Mouse (Mus musculus): ENCODE results near the gene Fgf14. TPM values are rescaled to one million over a fixed set of nuclear protein-coding genes. Genes with fewer than 3 reads are reported as not detected.
"Not testable (repeated sequence)": the region's sequence is repeated elsewhere in the genome, so short reads cannot be mapped to it uniquely, and the experiment has no call there.

Gene Fgf14
- 10 to 100 TPM; 53.0 to 57.3 TPM for total RNA-seq (2021)

GRCm38 (mm10) chr14:124676506-124677177, at the start of gene Fgf14:
Gene Fgf14, minus strand, starts transcription at chr14:124677127.
- intact Hi-C loops (cut with DNase I), result loop anchor here (10.0 kb wide), 2 partner anchors 262 to 452 kb away; no protein-coding TSS in a partner anchor
- DNase-seq (ENCODE audit: low spot score in 2 of 2), result no peak

DNA sequence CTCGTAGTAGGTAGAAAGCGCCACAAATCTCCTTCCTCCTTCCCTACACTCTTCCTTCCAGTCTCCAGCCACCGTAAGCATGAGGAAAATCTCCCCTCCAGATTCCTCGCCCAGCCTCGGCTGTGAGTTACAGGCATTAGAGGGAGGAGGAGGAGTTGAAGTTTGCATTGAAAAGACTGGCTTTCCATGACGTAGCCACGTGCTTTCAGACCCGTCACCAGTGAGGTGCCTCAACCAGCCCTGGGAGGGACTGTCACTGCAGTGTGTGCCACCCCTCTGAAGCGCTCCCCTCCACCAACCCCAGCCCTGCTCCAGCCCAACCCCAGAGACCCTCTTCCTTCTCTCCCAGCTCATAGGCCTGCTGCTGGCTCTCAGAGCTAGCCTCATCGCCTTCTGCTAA, 452 bp upstream of the Fgf14 start:
- intact Hi-C loops (cut with DNase I), result loop anchor here (10.0 kb wide), 2 partner anchors 263 to 453 kb away; no protein-coding TSS in a partner anchor
- DNase-seq (ENCODE audit: low spot score in 2 of 2), result peak; percentile 77 to 82

DNA sequence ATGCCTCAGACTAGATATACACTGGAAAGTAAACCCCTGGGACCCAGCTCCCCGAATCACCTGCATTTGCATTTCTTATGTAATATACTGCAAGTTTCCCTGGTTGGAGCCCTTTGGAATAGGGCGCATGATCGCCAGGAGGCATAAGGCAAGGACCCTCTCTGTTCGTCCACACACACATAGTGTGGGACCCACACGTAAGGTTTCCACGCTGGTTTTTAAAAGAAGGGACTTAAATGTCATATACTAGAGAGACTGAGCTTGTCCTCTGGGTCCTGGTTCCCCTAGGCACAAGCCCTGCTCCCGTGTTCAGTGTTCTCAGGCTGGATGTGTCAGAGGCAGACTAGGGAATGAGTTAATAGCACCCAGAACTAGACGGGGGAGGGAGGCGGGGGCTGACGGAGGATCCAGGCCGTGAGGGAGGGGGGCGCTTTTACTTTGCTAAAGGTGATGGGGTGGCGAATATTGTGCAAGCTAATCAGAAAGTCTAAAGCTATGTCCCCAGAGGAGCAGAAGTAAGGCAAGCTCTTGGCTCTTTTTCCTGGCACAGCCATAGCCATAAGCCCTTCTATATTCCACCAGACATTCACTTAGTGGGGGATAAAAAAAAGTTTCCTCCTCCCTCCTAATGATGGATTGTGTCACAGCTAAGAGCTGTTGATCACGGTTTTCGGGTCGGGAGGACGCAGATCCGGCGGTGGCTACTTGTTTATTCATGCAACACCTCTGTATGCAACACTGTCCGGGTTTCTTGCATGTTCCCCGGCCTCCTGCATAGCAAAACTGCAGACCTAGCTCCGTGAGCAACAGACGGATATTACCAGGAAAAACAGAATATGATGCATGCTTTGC, 1.0 kb downstream of the Fgf14 start:
- intact Hi-C loops (cut with DNase I), result loop anchor here (10.0 kb wide), 2 partner anchors 261 to 451 kb away; no protein-coding TSS in a partner anchor
- peak; percentile 58 to 61 for DNase-seq (ENCODE audit: low spot score in 2 of 2)

DNA sequence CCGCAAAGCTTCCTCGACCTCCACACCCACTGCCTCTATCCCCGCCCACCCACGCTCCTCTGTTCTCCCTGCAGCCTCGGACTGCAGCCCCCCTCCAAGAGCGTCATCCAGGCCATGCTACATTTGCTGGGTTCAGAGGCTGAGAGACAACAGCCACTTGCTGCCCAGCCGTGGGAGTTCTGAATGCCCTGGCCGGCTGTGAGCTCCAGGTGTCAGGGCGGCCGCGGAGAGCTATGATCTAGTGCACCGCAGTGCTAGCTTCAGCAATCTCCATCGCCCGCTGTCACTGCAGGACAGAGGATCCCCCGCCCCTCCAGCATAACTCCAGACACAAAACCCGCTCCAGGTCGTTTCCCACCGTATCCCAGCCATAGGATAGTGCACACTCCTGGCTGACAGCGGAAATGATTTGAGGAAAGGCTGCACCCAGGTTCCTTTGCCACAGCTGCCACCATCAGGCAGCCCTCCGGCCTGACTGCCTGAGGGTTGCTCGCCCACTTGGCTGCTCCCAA, 1.7 kb downstream of the Fgf14 start:
- intact Hi-C loops (cut with DNase I), result loop anchor here (10.0 kb wide), 2 partner anchors 260 to 450 kb away; no protein-coding TSS in a partner anchor
- DNase-seq (ENCODE audit: low spot score in 2 of 2), result peak in 1 of 2 experiments; percentile 61

GRCm38 (mm10) chr14:124674536-124675141, 2.3 kb downstream of the Fgf14 start:
- peak; percentile 34 to 51 for DNase-seq (ENCODE audit: low spot score in 2 of 2)
- intact Hi-C loops (cut with DNase I), result loop anchor here (10.0 kb wide), 2 partner anchors 260 to 450 kb away; no protein-coding TSS in a partner anchor

DNA sequence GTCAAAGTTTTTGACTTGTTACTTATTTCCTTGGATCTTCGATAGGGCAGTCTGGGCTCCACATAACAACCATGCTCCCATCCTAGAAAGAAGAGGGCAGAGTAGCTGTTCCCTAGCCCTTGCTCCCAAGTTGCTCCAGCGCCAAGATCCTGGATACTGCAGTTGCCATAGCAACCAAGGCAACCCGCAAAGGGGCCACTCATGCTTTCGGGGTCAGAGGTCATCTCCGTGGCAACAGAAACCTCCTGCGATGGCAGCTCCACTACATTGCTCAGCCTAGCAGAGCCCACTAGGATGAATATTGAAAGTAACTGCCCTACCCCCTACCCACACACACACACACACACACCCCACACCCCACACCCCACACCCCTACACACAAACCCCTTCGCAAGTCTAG, 7.2 kb downstream of the Fgf14 start:
- intact Hi-C loops (cut with DNase I), result loop anchor here (10.0 kb wide), 2 partner anchors 255 to 445 kb away; no protein-coding TSS in a partner anchor
- DNase-seq (ENCODE audit: low spot score in 2 of 2), result peak in 1 of 2 experiments; percentile 7

- intact Hi-C loops (cut with DNase I), result no loop called here
- no peak for DNase-seq (ENCODE audit: low spot score in 2 of 2)
Observed at GRCm38 (mm10) chr14:124642822-124643221, 34.1 kb downstream of the Fgf14 start.

GRCm38 (mm10) chr14:124634881-124635280, 42.0 kb downstream of the Fgf14 start:
- peak; percentile 22 to 29 for DNase-seq (ENCODE audit: low spot score in 2 of 2)
- intact Hi-C loops (cut with DNase I), result no loop called here

DNA sequence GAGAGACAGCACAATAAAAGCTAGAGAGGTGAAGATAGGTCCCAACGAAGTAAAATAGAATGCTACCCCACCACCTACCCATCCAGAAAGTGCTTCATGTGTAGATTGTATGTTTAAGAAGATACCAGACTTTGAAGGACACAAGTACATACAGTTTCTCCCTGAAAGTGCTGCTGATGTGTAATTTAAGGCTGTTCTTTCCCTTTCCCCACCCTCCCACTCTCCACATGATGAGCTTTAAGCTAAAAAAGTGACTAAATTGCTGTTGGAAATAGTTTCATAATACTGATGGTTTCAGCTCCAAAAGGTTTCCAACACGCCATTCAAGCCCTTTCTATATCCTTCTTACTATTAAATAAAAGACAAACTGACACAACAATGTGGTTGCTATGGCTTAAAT, 63.5 kb downstream of the Fgf14 start:
- intact Hi-C loops (cut with DNase I), result no loop called here
- no peak for DNase-seq (ENCODE audit: low spot score in 2 of 2)

DNA sequence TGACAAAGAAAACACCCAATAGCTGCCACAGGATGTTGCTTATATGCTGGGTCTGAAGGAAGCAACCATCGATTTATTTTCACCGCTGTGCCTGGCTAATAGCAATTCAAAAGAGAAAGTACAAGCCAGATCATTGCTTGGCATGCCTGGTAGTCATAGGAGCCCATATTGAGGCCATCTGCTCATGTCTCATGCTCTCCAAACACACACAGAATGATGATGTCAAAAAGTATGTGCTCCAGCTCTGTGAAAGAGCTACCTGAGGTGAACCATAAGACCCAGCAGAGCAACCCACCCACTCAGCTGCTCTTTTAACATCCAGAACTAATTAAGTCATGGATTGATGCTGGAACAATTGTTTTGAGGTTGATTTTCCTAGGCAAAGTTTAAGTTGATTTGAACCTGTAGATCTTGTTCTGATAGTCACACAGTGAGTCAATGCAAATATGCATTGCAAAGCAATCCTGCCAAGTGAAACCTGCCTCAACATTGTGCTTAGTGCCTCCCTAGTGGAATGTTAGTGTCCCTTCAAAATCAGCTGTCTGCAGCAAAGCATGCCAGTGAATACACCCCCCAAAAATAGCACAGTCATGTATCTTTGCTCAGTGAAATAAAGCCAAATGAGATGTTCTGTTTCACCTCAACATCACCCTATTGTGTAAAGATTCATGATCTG, 70.8 kb downstream of the Fgf14 start:
- no peak for DNase-seq (ENCODE audit: low spot score in 2 of 2)
- intact Hi-C loops (cut with DNase I), result no loop called here

DNA sequence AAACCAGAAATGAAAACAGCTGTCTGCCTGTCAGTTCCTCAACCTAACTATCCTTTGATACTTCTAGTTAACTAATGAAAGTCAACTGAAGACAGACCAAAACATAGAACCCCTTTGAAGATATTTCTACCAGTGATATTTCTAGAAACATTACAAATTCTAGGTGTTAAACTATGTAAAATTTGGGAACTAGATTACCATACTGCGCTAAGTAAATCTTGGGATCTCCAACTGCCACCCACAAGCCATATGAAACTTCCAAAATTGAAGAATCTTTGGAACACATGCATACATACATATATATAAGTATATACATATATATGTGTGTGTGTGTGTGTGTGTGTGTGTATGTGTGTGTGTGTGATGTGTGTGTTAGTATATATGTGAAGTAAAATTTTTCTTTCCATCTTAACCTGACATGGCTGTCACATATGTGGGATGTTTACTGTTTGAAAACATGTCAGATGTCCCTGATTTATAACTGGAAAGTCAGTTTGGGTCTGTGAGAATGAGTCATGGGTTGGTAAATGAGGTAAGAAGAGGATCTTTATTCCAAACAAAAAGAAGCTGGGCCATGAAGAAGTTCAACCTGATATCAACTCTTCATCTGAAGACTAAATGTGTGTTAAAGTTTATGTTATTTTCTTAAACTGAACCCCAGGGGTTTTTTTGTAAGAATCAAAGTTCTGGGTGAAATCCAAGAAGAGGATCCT, 71.7 kb downstream of the Fgf14 start:
- intact Hi-C loops (cut with DNase I), result no loop called here
- DNase-seq (ENCODE audit: low spot score in 2 of 2), result no peak

DNA sequence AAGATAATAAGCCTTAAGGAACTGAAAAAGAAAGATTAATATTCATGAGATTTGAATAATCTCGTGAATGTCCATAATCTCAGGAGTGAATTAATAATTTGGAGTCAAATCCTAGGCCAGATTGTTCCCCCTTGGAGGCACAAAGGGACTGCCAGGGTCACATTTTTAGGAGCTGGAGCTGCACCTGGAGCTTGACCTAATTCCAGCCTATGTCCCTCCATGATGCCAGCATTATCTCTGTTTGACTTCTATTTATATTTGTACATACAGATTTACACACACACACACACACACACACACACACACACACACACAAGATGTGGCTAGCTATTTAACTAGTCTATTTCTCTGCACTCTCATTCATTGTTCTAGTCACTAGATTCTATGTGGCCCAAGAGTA, 100.4 kb downstream of the Fgf14 start:
- intact Hi-C loops (cut with DNase I), result no loop called here
- no peak for DNase-seq (ENCODE audit: low spot score in 2 of 2)

DNA sequence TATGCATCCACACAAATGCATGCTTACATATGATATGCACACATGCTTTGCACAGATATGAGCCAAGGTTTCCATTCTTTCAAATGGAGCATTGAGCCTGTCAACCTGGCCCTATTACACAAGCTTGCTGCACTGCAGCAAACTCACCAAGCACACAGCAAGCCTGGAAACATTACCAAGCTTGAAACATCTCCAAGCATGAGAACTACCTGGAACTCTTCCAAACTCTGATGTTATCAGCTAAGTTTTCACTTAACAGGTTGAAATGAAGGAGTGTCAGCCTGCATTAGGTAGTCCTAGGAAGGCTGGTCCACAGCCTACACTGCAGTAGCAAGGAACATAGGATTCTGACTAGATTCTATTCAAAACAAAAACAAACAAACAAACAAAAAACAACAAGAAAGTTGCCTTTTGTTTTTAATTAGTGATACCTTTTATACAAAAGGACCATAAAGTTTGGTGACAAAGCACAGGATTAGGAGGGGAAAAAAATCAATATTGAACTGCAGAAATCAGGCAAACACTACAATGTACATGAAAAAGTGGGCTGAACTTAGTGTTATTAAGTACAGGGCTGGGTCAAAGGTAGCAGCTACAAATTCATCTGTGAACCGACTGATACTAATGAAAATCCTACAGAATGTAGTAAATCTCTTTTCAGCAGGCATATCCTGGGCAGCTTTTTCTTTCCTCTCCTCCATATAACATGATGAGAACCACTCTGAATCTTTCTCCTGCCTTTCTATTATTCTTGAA, 101.6 kb downstream of the Fgf14 start:
- peak; percentile 11 to 13 for DNase-seq (ENCODE audit: low spot score in 2 of 2)
- intact Hi-C loops (cut with DNase I), result no loop called here

DNA sequence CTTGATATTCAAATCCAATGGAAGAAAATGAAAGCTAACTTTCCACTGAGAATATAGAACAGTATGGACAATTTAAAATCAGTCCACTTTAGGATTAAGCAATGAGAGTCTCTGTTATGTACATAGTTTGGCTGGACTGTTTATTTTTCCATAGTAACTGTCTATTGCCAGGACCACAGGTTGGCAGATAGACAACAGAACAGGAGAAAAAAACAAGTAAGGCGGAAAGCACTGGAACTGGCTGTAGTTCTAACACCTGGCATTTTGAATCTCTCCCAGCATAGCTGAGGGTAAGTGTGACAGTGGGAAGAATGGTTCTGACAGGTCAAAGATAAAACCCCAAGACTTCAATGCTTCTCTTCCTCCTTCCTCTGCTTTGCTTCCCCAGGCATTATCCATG, 110.5 kb downstream of the Fgf14 start:
- DNase-seq (ENCODE audit: low spot score in 2 of 2), result no peak
- intact Hi-C loops (cut with DNase I), result no loop called here

DNA sequence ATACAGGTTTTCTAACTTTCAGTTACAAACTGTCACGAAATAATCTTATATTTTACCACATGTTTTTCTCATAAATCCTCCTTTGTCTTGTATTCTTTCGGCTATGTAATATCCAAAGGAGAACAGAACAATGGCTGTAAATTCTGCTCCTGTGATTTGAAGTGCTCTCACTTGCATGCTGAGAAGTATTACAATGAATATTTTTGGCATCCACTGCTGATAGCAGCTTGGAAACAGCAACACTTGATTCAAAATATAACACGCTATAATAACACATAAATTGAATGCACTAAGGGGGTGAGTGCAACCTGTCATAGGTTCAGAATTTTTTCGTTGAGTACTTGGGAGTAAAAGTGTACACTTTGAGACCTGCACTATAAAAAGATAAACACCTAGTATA, 115.4 kb downstream of the Fgf14 start:
- intact Hi-C loops (cut with DNase I), result no loop called here
- DNase-seq (ENCODE audit: low spot score in 2 of 2), result no peak

GRCm38 (mm10) chr14:124536106-124536505, 140.8 kb downstream of the Fgf14 start:
- DNase-seq (ENCODE audit: low spot score in 2 of 2), result no peak
- intact Hi-C loops (cut with DNase I), result no loop called here

DNA sequence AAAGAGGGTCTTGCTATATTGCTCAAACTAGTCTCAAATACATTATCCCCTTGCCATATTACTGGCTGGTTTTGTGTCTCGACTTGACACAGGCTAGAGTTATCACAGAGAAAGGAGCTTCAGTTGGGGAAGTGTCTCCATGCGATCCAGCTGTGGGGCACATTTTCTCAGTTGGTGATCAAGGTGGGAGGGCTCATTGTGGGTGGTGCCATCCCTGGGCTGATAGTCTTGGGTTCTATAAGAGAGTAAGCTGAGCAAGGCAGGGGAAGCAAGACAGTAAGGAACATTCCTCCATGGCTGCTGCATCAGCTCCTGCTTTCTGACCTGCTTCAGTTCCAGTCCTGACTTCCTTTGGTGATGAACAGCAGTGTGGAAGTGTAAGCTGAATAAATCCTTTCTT, 141.6 kb downstream of the Fgf14 start:
- DNase-seq (ENCODE audit: low spot score in 2 of 2); intact Hi-C loops (cut with DNase I): not testable (repeated sequence)

- intact Hi-C loops (cut with DNase I), result no loop called here
- no peak for DNase-seq (ENCODE audit: low spot score in 2 of 2)
Observed at GRCm38 (mm10) chr14:124532051-124532450, 144.9 kb downstream of the Fgf14 start.
